Mouse (Mus musculus) testis, postnatal 14 days (tissue): ENCODE data around the gene Ccsap.
"Not testable (repeated sequence)": the region's sequence is repeated elsewhere in the genome, so short reads cannot be mapped to it uniquely, and the experiment has no call there.

Source experiments
- DNase-seq: peaks from one replicate; pipeline ENCODE4 v3.0.0; 2021; ENCODE audit warnings: low spot score

Gene Ccsap

DNA sequence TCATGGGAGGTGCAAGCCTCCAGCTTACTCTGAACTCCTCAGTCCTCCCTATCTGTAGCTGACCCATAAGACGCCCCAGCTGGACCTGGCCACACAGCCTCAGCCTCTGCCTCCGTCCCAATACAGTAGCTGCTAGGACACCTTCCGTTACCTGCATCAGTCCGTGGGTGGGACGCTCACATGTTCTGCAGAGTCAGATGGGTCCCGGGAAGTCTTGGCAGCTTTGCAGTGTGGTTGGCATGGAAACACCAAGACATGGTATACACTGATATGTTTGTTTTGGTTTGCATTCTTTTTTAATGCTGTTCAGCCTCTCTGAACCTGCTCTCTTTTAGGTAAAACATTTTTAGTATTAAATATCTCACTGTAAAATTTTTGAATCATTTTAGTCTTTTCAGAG is 23.7 kb downstream of the Ccsap start:
- no peak for DNase-seq

DNA sequence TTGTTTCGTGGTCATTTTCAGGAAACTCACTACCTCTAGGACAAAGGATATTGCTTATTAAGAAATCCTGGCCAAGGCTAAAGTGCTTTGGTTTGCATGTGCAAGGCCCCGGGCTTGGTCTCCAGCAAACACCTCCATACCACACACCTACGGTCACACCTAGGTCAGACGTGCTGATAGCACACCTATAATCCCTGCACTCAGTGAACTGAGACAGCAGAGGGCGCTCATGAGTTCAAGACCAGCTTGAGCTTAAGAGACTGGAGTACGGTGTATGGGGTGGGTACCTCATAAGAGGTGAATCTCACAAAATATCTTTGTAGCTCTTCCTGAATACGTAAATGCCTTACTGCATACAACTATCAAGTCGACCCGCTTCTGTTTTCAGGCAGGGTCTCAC is 24.6 kb downstream of the Ccsap start:
- peak; percentile 15 for DNase-seq

DNA sequence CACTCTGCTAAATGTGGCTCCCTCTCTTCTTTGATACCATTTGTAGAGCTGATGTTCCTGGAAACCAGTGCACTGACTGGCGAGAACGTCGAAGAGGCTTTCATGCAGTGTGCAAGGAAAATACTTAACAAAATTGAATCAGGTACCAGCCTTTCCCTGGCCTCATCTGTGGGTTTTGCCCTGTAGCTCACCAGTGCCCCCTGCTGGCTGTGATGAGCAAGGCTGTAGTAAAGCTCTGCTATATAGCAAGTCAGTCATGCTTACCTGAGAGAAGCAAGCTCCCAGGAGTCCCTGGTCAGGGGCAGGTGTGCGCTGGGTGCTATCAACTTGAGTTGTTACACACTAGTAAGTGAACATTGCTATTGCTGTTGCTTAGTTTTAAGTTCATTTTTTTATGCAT is 27.3 kb downstream of the Ccsap start:
- no peak for DNase-seq

DNA sequence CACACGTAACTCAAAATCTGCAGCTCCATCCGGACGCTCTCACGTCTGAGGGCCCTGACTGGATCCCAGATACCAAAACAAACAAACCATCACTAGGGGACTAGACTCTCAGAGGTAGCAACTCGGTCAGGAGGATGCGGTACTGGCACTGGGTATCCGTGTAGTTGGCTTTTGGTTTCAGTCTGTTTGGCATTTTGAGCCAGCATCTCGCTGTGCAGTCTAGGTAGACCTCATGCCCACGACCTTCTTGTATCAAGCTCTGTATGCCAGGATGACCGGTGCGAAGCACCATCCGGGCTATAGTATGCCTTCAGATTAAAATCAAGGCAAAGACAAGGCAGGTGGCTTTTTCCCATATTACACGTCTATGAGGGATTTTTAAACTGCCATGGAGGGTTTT is 32.5 kb downstream of the Ccsap start:
- no peak for DNase-seq

DNA sequence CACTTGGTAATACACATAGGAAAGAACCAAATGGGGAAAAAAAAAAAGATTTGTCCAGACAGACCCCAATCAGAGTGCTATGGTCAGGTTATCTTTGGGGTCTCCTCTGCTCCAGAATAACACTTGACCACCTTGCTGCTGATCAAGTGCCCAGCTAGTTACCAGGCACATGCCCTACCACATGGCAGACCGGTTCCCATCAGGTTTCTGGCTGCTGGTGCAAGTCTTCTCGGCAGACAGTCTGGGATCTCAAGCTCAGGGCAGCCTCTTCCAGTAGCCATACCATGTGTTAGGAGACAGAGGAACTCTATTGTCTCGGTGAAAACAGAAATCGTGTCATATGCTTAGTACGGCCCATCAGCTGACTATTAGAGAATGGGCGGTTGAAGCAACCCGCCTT is 33.3 kb downstream of the Ccsap start:
- DNase-seq = no peak

DNA sequence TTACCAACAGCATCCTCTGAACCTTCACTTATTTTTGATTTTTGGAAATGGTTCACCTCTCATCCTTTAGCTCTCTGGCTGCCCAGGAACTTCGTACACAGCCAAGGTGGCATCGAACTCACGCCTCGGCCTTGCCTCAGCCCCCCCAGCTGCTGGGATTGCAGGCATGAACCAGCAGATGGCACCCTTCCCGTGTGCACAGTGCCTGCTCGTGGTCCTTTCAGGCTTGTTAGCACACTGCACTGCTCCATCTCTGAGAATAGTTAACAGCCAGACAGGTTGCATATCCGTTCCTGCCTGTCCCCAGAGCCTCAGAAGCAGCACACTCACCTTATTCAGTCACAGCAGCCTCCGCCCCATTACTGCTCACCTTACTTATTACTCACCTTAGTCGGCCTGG is 34.0 kb downstream of the Ccsap start:
- DNase-seq = no peak

DNA sequence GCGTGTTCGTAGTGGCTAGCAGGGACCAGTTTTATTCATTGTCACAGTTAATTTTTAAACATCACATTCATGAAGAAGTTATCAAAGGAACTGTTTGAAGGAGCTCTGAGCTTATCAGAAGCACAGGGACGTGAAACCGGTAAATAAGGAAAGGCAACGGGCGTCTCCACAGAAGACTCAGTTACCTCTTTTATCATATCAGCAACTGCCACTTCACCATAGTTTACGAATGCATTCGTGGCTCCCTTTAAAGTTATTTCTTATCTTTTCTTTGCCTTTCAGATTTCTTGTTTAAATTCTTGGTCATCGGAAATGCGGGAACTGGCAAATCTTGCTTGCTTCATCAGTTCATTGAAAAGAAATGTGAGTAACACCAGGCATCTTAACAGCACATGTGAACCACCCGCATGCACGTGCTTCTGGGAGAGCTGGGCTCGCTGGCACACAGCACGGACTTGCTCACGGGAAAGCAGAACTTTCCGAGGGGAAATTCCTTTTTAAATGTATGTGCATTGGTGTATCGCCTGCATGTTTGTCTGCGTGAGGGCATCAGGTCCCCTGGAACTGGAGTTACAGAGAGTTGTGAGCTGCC is 36.4 kb downstream of the Ccsap start:
- DNase-seq = no peak

DNA sequence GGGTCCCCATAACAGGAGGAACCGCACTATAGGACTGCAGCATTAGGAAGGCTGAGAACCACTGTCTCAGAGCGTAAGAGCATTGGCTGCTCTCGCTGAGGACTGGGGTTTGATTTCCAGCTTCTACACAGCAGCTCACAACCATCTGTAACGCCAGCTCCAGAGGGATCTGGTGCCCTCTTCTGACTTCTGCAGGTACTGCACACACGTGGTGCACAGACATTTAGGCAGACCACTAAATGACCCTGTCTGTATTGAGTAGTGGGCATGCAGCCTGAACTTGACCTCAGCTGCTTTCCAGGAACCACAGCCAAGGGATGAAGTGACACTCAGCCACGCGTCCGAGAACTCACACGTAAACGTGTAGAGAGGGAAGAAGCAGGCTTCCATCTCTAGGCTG is 36.9 kb downstream of the Ccsap start:
- no peak for DNase-seq

DNA sequence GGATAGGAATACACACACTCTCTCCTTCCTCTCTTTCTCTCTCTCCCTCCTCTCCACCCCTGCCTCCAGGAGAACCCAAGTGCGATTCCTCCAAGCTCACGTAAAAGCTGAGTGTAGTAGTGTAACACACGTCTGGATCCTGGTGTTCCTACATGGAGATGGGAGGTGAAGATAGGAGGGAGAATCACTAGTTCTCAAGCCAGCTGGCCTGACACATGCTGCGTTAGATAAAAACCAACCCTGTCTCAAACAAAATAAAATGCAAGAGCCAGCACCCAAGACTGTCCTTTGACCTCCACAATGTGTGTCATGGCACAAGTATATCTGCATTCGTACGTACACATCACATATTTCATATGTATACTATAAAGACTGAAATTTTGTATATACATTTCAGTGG is 39.2 kb downstream of the Ccsap start:
- no peak for DNase-seq

DNA sequence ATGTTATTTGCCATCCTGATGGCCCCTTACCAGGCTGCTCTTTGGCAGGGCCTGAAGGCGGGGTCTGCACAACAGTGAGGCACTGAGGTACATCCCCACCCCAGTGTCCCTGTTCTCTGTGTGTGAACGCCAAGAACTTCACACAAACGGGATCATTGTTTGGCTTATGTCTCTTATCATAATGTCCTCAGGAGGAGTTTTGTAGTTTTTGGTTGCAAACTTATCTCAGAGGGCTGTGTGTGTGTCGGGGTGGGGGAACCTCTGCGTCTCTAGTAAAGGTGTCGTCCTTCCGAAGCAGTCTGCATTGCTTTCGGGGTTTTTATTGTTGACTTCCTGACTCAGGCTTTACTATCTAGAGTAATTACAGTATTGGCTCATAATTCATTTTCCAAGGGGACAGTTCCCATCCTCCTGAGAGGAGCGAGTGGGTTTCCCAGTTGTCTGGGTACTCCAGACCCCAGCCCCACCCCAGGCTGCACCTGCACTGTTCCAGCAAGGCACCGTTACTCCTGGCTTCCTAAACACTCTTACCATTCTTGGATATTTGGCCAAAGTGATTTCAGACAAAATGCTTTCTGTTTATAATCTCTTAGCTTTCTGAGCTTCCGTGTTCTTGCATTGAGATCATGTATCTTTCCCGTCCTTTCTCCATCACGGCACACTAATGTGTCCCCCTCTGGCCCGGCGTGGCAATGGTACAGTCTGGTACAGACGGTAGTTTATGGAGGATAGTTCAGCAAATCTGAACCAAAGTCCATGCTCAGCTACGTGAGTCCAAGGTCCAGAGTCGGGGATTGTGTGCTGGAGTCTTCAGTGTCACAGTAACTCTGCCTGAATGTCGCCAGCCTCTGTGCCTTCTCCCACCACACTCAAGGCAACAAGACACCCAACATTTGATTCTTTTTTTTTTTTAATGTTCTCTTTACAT is 40.1 kb downstream of the Ccsap start:
- DNase-seq = no peak

DNA sequence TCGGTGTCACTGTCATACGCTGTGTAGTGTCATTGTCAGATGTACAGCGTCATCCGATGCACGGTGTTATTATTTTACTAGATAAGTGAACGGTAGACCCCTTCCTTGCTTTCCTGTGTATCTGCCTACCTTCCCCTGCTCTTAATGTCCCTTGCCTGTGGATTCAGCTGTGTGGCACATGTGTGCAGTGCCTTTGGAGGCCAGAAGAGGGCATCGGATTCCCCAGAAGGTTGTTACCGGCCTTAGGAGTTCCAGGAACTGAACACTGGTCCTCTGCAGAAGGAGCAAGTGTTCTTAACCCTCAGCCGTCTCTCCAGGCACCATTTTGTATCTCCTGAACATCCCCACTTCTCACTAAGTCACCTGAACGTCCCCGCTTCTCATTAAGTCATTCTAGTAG is 42.3 kb downstream of the Ccsap start:
- no peak for DNase-seq

DNA sequence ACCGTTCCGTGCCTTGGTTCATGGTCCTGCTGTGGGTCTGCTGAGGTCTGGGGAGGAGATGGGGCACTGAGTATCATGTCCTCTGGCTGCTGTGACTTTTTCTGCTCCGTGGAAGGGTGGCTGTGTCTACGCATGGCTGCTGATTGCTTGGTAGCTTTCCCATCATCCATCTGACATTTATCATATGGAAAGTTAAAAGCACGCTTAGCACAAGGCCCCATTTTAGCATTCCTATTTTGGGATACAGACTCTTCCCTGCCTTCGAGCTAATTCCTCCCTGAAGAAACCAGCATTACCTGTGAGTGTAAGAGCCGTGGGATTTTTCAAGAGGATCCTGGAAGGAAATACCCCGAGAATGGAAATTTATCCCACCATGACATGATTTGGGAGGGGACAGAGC is 43.1 kb downstream of the Ccsap start:
- DNase-seq = no peak

DNA sequence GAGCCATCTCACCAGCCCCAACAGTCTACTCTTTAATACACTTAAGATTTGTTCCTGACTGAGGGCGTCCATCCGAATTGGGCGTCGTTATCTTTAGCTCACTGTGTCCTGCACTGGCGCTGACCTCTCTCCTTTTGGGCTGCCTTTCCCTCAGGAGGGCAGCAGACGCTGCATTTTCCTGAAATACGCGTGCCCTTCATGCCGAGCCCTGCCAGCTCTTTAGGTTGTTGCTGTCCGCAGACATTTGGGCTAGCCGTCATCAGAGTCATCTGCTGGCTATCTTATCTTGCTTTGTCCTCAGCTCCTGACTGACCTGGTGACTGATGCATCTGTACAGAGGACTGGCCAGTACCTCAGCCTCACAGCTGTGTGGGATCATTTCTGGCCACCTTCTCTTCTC is 44.7 kb downstream of the Ccsap start:
- DNase-seq = no peak

DNA sequence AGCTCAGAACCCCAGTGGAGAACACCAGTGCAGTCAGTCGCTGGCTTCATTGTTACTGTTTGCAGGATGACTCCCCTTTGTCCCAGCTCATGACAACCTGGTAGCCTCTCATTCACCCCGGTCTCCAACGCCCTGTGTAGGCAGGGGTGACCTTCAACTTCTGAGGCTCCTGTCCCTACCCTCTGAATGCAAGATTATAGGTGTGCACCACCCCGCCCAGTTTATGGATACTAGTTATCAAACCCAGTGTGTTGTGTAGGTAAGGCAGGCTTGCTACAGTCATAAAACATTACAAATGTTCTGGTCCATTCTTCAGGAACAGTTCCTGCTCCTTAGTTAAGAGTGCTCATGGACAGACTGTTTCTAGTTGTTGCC is 46.1 kb downstream of the Ccsap start:
- peak; percentile 52 for DNase-seq

DNA sequence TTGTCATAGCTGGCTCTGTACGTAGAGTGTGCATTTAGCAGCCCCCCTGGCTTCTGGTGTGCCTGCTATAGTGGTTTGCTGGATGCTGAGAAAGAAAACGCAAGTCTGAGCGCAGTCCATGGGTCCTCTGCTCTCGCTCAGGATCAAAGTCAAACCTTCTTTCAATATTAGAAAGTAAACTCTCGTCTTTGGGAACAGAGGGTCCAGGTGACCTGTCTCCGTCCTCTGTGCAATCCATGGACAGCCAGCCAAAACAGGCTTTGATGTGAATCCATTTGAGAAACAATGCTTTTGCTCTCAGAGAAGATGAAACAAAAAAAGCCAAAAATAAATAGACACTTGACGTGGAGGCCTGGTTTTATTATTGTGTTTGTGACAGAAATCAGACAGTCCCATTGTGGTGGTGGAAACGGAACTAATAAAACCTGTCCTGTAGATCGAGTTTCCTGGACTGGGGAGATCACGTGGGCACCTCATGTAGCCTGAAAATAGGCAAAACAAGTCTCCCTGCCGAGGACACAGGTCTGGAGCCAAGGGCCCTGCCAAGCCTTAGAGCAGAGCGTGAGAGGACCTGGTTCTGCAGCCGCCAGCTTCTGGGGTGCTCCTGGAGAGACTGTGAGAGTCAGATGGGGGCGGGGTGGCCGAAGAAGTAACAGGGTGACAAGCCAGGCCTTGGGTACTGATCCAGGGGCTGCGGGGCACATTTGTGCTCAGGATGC is 46.7 kb downstream of the Ccsap start:
- DNase-seq = peak; percentile 47

DNA sequence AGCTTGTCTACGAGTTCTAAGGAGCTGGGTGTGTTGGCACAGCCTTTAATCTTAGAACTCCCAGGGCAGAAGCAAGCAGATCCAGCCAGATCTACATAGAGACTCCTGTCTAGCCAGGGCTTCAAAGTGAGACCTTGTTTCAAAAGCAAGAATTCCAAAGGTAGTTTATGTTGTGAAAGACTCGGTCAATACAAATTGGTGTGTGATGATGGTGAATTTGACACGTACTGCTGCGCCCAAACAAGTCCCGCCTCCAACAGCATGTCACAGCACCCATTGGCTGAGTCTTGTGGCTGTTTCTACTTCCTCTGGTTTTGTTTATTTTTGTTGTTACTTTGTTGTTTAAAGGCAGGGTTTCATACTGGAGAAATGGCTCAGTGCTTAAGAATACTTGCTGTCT is 47.8 kb downstream of the Ccsap start:
- no peak for DNase-seq

DNA sequence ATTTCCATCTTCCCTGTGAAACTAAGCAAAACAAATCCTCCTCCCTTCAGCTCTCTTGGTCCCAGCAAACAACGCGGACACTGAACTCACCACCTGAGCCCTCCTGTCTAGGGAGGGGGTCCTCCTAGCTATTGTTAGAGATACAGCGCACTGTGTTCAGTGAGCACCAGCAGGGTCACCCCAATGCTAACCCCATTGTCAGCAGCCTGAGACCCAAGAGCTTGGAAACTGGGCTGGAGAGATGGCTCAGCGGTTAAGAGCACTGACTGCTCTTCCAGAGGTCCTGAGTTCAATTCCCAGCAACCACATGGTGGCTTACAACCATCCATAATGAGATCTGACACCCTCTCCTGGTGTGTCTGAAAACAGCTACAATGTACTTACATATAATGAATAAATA is 50.7 kb downstream of the Ccsap start:
- DNase-seq = not testable (repeated sequence)

DNA sequence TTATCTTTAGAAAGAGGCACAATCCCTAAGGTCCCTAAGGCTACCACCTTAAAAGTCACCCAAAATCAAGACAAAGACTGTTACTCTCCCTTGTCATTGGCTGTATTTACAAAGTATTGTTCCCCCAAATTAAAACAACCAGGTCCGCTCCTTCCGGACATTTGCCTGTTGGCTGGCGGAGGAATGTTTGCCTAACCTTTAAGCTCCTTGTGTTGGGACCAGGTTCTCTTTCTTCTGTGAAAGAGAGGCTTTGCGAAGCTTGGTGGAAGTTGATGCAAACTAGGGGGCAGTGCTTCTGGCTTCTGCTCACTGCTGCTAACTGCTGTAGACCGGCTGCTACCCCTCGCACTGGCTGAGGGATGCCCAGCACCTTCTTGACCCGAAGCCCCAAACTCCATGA is 51.3 kb downstream of the Ccsap start:
- no peak for DNase-seq

DNA sequence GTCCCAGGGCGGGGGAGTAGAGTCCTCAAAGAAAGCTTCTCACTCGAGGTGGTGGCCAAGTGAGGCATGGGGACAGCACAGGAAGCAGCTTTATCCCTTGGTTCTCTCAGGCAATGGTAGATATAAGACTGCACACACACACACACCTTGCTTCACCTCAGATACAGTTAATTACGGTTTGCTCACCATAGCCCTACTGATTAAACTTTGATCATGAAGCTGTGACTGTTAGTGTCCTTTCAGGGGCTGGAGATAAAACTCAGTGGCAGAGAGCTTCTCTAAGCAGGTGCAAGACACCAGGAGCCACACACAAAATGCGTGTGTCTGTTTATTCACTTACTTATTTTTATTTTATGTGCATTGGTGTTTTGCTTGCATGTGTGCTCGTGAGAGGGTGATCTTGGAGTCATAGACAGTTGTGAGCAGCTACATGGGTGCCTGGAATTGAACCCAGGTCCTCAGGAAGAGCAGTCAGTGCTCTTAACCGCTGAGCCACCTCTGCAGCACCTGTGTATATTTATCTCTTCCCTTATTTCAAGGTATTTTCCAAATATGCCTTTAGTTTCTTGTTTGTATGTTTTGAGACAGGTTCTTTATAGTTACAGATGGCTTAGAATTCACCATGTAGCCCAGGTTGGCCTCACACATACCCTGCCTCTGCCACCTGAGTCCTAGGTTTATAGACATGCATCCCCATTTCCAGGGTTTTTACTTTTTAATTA is 52.0 kb downstream of the Ccsap start:
- DNase-seq = no peak

DNA sequence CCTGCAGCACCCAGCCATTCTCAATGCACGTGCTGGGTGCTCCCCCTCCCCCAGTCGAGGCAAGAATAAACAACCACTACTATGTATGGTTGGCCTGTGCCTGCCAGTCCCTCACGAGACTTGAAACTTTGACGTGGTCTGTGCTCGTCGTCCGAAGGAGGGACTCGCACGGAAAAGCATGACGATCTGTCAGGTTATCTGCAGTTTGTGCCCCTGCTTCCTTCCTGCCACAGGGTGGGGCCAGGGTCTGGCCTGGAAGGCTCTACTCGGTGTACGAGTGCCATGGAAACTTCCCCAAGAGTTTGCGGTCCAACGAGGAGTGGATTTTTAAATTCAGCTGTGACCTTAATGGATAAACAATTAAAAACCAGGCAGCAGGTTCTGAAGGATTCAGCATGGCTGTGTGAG is 53.0 kb downstream of the Ccsap start:
- no peak for DNase-seq

DNA sequence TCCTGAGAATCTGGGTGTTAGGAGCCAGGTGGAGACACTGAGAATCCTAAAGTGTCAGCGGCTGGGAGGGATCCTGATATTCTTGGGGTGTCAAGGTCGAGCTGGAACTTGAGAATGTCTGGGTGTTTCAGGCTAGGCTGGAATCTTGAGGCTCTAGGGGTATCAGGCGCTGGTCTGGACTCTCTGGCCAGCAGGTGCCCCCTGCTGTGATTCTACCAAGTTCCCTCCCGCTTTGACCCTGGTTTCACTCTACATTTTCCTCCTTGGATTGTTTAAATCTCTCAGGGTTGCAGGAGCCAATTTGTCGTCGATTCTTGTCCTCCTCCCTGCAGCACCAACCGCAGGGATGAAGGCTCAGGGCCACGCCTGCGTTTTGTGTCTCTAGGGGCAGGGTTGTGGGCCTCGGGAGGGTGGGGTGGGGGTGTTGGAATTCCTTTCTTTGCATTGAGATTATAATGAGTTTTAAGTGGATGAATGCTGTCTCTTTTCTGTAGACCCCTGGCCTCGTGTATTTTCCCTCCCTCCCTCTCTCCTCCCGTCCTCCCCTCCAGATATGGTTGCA is 53.6 kb downstream of the Ccsap start:
- DNase-seq = no peak

DNA sequence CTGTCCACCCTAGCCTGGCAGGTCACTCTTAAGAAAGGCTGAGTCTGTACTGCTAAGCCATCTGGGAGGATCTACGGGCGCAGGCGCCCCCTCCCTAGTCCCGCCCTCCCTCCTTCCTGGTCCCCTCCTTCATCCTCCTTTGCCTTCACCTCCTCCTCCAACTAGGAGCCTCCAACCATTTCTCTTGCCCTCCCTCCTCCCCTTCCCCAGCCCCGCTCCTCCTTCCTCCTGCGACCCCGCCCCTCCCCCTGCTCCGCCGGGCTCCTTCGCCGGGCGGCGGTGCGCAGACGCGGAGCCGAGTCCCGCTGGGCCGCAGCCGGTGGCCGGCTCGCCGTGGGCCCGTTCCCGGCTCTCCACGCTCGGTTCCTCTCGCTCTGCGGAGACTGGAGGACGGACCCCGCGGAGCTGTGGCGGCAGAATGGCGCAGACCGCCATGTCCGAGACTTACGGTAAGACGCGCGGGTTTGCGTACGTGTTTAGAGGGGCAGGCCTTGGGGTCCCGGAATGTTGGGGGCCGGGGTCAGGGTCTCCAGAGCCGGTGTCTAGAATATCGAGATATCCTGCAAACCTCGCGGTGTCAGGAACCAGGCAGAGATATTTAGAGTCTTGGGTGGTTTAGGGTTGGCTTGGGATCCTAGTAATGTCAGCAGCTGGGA is 54.2 kb downstream of the Ccsap start, which contains the start of gene Rab4a:
Gene Rab4a, plus strand, starts transcription at position 268 of the 656 bp plus-strand sequence.
- peak; percentile 77 for DNase-seq
